Mouse (Mus musculus) midbrain, postnatal 0 days (tissue): ENCODE data around the gene Gc. TPM values are rescaled to one million over a fixed set of nuclear protein-coding genes. Genes with fewer than 3 reads are reported as not detected.
A peak's percentile ranks its signal among the peaks of the same experiment; 100 is the strongest.

Experiments used
- ATAC-seq: fragments of 200-750 bp; cut with Nextera tagmentation; 2 replicates; pipeline ENCODE4 v1.8.0; 2017; ENCODE audit warnings: moderate number of reproducible peaks, mild to moderate bottlenecking, moderate TSS enrichment, moderate library complexity; ENCODE audit not compliant: low FRiP score
- DNase-seq: peaks from one replicate; pipeline ENCODE4 v3.0.0-alpha.2; 2015; ENCODE audit warnings: low spot score
- H3K27ac ChIP-seq: fragments of 300-500 bp; sonication (generic); 2 replicates; pipeline ENCODE4 v1.5.1; 2014; ENCODE audit warnings: low read depth, mild to moderate bottlenecking, low read length, mixed read lengths
- H3K27me3 ChIP-seq: fragments of 300-500 bp; sonication (generic); 2 replicates; pipeline ENCODE4 v1.6.1; 2014; ENCODE audit warnings: low read length, control low read depth, mixed read lengths; ENCODE audit not compliant: insufficient read depth
- H3K36me3 ChIP-seq: fragments of 300-500 bp; sonication (generic); 2 replicates; pipeline ENCODE4 v1.6.1; 2014; ENCODE audit warnings: low read length, control low read depth, mixed read lengths; ENCODE audit not compliant: insufficient read depth
- H3K4me1 ChIP-seq: fragments of 300-500 bp; sonication (generic); 2 replicates; pipeline ENCODE4 v1.6.1; 2014; ENCODE audit warnings: mild to moderate bottlenecking, control low read depth, antibody characterized with exemption, low read length, mixed read lengths; ENCODE audit not compliant: insufficient read depth
- H3K4me2 ChIP-seq: fragments of 300-500 bp; sonication (generic); 2 replicates; pipeline ENCODE4 v1.6.1; 2014; ENCODE audit warnings: low read depth, mild to moderate bottlenecking, low read length, mixed read lengths; ENCODE audit not compliant: poor library complexity, severe bottlenecking
- H3K4me3 ChIP-seq: fragments of 300-500 bp; sonication (generic); 2 replicates; pipeline ENCODE4 v1.5.1; 2014; ENCODE audit warnings: low read depth, mild to moderate bottlenecking, low read length, moderate library complexity
- H3K9ac ChIP-seq: fragments of 300-500 bp; sonication (generic); replicated peaks from 2 replicates; pipeline ENCODE4 v1.6.1; 2014; ENCODE audit warnings: mild to moderate bottlenecking, low read length, moderate library complexity, mixed read lengths; ENCODE audit not compliant: poor library complexity, severe bottlenecking
- H3K9me3 ChIP-seq: fragments of 300-500 bp; sonication (generic); 2 replicates; pipeline ENCODE4 v1.6.1; 2016; ENCODE audit warnings: low read length, control low read depth
- CTCF ChIP-seq: IDR thresholded peaks from 2 replicates; pipeline ENCODE4 v1.5.1; 2016; ENCODE audit warnings: antibody characterized with exemption, mild to moderate bottlenecking
- WGBS: fragments of 180-500 bp; shearing (Covaris S2); extraction: QIAGEN DNeasy Blood & Tissue Kit; methylation state at CpG from one replicate; pipeline ENCODE4 v1.1.7; 2014; 5-methylcytosine and 5-hydroxymethylcytosine counted together
- polyA plus RNA-seq: library from polyadenylated mRNA; unstranded; fragments of >200 nt; fragmentation: Nextera tagmentation; extraction: Ambion mirVana; gene quantifications from 2 replicates; pipeline ENCODE4 v1.2.1, GENCODE M21; 2015
- total RNA-seq: library from RNA; depleted of rRNA; stranded (reverse); fragments of >200 nt; gene quantifications from 2 replicates; pipeline ENCODE4 v1.2.3, GENCODE M21; 2014

Gene Gc
- total and polyA plus RNA-seq, 2 experiments from 2014 or later: 0.11 TPM; not detected in 1

DNA sequence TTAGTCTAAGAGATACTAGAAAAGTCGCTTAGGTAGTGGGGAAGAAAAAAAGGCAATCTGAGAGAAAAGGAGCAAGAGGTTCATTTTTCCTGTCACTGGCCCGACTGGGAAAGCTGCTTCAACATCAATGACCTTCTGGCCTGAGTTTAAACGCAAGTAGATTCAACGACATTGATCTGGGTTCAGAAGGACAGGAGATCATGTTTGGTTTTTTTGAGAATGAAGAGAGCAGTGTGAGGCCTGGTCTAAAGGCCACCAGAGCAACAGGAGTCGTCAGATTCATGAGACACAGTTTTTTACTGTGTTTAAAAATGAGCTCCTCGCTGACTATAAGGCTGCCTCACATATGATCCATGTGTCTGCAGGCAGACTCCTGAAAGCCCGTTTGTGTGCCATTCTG lies 9.7 kb downstream of the Gc start:
- DNase-seq: no peak
- WGBS: 69% methylated on average over 7 of the region's 7 CpGs
- Histone ChIP-seq H3K4me2 (no peak overlapping the region), H3K36me3 (no peaks in the 10 kb centered on the region), H3K27me3 (no peaks in the 10 kb centered on the region), H3K27ac (no peak overlapping the region), H3K4me3 (no peak overlapping the region), H3K4me1 (no peaks in the 10 kb centered on the region), H3K9ac (no peak overlapping the region), H3K9me3 (no peaks in the 10 kb centered on the region)
- TF ChIP-seq CTCF: no peak
- ATAC-seq: no peak

DNA sequence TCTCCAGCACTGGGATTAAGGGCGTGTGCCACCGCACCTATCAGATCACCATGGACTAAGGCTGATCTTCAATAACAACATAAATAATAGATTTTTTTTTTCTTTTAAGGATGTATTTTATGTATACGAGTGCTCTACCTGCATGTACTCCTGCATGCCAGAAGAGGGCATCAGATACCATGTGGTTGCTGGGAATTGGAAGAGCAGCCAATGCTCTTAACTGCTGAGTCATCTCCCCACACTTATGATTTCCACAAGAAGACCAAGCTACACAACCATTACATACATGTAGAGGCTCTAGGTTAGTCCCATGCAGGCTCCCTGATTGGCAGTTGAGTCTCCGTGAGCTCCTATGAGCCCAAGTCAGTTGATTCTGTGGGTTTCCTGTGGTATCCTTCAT lies 13.3 kb downstream of the Gc start:
- WGBS: 77% methylated on average over 4 of the region's 4 CpGs
- Histone ChIP-seq H3K4me2 (no peak overlapping the region), H3K9ac (no peak overlapping the region), H3K4me3 (no peak overlapping the region), H3K4me1 (no peaks in the 10 kb centered on the region), H3K9me3 (no peaks in the 10 kb centered on the region), H3K27ac (no peak overlapping the region), H3K27me3 (no peaks in the 10 kb centered on the region), H3K36me3 (no peaks in the 10 kb centered on the region)
- ATAC-seq (no peak), DNase-seq (peak; percentile 26)
- TF ChIP-seq CTCF: peak; percentile 67

DNA sequence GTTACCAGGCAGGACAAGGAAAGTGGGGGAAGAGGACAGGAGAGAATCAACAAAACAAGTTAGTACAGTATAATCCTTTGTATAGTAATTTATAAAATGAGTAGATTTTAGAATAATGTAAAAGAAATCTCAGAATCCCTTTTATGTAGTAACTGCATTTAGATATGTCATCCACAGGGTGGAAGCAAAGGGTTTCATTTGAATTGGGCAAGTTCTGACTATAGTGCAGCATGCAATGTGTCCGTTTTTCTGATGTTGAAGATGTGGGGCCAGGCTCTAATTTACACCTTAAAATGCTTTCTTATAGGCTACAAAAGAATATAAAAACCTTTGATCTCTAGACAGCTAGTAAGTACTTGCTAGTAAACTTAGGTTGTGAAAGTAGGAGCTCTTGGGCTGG lies 46.2 kb downstream of the Gc start:
- DNase-seq: peak; percentile 57
- Histone ChIP-seq H3K4me1 (no peaks in the 10 kb centered on the region), H3K27me3 (no peaks in the 10 kb centered on the region), H3K27ac (no peak overlapping the region), H3K36me3 (no peaks in the 10 kb centered on the region), H3K9ac (no peak overlapping the region), H3K4me2 (no peak overlapping the region), H3K4me3 (no peak overlapping the region), H3K9me3 (no peaks in the 10 kb centered on the region)
- 44% methylated on average over 1 of the region's 1 CpGs for WGBS
- peak; percentile 74 for TF ChIP-seq CTCF
- ATAC-seq: 0 out of 2 replicates have a peak, but pooled peaks have one; percentile 58

DNA sequence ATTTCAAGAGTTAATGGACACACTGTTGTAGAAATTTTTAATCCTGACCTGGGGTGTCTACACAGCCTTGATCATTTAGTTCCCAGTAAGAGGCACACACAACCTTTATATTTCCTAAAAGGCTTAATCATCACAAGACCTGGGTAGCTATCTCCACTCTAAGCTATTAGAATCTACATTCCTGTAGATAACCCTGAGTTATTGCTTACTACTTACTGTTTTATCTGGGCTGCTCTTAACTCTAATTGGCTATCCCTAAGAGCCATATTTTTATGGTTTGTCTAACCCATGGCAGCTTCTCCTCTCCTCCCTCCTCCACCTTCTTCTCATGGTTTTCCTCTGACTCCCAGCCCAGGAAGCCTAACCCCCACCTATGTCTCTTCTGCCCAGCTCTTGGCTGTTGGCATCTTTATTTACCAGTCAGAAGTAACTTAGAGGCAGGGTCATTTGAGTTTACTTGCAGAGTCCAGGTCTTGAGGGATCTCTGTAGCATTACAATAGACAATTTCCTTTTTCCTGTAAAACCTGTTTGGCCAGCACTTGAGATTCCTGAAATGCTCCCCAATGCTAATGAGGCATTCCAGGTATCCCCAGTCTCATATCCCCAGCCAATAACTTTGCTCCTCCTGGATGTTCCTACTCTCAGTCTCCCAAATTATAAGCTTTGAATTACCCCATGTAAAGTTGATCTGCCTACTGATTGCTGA lies 50.2 kb downstream of the Gc start:
- no peak overlapping the region for H3K4me2 ChIP-seq
- TF ChIP-seq CTCF: no peak
- H3K4me3 ChIP-seq: no peak overlapping the region
- no peak overlapping the region for H3K27ac ChIP-seq
- H3K4me1 ChIP-seq: no peaks in the 10 kb centered on the region
- no peaks in the 10 kb centered on the region for H3K27me3 ChIP-seq
- no peak overlapping the region for H3K9ac ChIP-seq
- H3K36me3 ChIP-seq: no peaks in the 10 kb centered on the region
- no peak for DNase-seq
- no peaks in the 10 kb centered on the region for H3K9me3 ChIP-seq
- ATAC-seq: no peak

DNA sequence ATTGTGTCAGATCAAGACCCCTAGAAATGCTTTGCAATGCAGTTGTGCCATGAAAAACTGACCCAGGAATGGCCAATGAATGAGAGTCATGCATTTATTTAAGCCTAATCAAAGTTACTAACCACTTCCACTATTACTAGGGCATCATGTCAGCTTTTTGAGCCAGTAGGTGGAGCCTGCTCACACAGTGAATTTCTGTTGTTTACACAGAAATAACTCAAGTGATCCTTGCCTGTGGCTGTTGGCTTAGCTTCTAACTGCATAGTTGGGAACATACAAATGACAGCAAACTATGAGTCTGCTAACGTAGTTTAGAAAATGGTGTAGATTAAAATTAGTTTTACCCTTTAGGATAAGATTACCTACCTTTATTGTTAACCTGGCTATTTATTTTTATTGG lies 52.6 kb downstream of the Gc start:
- no peaks in the 10 kb centered on the region for H3K4me1 ChIP-seq
- no peak overlapping the region for H3K4me2 ChIP-seq
- no peaks in the 10 kb centered on the region for H3K36me3 ChIP-seq
- H3K9me3 ChIP-seq: no peaks in the 10 kb centered on the region
- peak; percentile 20 for DNase-seq
- H3K27me3 ChIP-seq: no peaks in the 10 kb centered on the region
- H3K4me3 ChIP-seq: no peak overlapping the region
- no peak overlapping the region for H3K27ac ChIP-seq
- no peak overlapping the region for H3K9ac ChIP-seq
- 67% methylated on average over 1 of the region's 1 CpGs for WGBS
- no peak for ATAC-seq
- peak; percentile 53 for TF ChIP-seq CTCF

DNA sequence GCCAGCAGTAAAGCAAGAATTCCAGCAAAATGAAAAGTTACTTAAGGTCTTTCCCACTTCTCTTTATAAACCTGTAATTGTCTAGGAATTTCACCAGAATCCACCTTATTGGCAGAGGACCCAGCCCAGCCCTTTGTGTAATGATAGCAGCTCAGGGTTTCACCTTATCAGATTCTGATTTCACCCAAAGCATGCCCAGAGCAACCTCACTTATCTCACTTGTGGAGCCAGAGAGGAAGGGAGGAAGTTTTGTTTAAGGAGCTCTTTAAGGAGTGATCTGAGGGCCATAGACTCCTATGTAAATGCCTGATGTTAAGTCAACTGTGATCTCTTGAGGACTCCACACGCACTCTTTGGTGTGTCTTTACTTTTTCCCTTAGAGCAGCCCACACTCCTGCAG lies 67.3 kb downstream of the Gc start:
- no peak for ATAC-seq
- no peak overlapping the region for H3K9ac ChIP-seq
- TF ChIP-seq CTCF: no peak
- no peak for DNase-seq
- WGBS: 83% methylated on average over 1 of the region's 1 CpGs
- H3K4me3 ChIP-seq: no peak overlapping the region
- H3K9me3 ChIP-seq: no peaks in the 10 kb centered on the region
- H3K27ac ChIP-seq: no peak overlapping the region
- H3K4me2 ChIP-seq: no peak overlapping the region
- no peaks in the 10 kb centered on the region for H3K27me3 ChIP-seq
- H3K4me1 ChIP-seq: no peaks in the 10 kb centered on the region
- H3K36me3 ChIP-seq: no peaks in the 10 kb centered on the region
